Mouse (Mus musculus): ENCODE measurements at regions not wholly inside any gene's neighbourhood (a gene's known extent, or its start where the extent isn't known, plus 50 kb on each side); places are given as distances from the start of the nearest gene placed in this dataset.
A peak's percentile ranks its signal among the peaks of the same experiment; 100 is the strongest.

DNA sequence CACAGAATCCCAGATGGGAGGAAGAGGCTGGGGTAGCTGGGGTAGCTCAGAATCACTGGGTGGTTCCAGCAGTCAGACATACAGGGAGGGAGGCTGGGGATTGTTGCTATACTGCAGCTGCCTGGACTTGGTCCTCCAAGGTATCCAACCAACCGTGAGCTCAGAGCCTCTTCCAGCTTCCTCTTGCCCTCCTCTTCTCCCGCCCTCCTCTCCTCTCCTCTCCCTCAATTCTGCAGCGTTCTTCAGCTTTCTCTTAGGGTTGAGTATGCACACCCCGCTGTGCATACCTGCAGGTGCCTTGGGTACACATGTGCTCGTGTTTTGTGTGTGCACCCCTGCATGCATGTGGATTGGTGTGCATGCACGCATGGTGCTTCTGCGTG, 81.6 kb downstream of the Cstad start:
- DNase-seq: no peak

DNA sequence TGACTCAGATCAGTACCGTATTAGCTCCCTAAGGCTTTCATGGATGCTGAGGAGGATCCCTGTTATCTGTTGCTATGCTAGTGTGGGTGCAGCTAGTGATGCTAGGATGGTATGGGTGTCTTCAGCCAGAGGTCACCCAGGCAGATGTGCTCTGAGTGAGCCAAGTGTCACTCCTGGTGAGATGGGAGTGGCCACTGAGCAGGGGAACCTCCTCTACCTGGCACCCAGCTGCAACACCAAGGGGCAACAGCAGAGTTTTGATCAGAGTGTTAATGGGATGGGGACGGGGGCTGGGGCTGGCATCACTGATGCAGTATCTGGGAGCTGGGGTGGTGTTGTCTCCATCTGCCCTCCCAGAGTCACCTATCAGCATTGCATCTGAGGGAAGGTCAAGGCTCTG, 81.0 kb downstream of the Cstad start:
- DNase-seq: no peak

DNA sequence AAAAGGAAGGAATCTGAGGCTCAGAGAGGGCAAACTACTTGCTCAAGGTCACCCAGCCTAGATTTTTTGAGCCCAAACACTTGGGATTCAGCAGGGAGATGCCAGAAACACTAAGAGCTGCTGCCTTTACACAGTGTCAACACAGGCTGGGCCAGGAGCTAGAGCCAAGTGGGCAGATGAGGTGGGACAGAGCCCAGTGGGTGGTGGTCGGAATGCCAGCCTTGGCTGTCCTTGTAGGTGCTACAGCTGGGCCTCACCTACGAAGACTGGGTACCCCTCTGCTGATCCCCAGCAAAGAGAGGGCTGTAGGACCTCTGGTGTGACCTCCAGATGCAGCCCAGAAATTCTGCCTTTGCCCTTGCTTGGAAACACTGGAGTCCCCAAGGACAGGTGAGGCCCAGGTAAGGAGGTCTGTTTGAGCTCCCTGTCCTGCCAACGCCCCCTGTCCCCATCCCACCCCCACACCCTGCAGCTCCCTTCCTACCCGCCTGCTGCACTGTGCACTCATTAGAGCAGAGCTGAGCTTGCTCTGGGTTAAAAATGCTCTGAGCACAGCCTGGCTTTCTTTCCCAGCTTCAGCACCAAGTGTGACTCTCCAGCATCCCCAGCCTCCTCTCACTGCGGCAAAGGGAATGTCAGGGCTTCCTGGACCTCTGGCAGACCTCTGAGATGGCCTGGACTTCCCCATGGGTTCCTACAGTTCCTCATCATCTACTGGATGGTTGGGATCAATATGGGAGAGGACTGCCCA, 76.2 kb downstream of the Cstad start:
- no peak for DNase-seq

DNA sequence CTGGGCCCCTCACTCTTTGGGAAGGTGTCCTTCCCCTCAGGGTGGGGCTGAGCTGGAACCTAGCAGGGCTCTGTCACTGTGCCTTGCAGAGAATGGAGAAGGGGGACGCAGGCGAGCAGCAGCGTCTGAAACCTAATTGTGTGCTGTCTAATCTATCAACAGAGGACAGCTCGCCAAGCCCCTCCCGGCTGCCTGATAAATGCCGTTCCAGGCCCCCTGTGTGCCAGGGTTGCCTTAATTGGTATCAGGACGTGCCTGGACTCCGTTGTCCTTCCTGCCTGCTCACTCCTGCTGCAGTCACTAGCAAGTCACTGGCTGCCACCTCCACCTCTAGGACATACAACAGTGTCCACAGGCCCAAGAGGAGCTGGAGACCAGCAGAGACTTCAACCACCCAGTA, 72.6 kb downstream of the Cstad start:
- peak; percentile 68 to 80 for DNase-seq

DNA sequence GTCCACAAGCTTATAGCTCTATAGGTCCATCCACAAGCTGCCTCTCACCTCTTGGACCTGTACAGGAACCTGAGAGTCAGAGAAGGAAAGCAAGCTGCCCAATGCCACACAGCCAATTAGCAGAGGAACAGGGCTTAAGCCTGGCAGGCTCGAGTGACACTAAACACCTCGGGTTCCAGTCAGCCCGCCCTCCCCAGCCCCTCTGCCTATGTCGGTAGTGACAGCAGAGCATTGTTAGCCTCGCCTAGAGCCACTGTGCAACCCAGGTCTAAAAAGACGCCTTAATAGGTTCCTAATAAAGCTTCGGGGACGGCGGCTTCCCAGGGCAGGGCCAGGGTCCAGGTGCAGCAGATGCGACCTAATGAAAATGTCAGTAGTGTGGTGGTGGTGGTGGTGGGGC, 66.3 kb downstream of the Cstad start:
- DNase-seq: no peak

DNA sequence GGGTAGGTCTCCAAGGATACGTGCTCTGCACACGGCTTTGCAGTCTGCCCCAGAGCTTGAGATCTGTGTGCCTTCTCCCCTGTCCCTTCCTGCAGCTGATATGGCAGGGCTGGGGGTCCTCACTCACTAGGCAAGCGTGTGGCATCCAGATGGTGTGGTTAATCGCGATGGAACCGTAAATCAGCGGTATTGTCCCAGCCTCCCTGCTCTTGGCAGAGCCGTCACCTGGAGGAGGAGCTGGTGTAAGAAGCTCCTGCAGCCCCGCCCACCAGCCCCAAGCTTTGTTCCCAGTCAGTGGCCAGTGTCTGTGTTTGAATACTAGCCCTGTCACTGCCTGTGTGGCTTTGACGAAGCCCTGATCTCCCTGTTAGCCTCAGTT, 65.8 kb downstream of the Cstad start:
- DNase-seq: no peak

DNA sequence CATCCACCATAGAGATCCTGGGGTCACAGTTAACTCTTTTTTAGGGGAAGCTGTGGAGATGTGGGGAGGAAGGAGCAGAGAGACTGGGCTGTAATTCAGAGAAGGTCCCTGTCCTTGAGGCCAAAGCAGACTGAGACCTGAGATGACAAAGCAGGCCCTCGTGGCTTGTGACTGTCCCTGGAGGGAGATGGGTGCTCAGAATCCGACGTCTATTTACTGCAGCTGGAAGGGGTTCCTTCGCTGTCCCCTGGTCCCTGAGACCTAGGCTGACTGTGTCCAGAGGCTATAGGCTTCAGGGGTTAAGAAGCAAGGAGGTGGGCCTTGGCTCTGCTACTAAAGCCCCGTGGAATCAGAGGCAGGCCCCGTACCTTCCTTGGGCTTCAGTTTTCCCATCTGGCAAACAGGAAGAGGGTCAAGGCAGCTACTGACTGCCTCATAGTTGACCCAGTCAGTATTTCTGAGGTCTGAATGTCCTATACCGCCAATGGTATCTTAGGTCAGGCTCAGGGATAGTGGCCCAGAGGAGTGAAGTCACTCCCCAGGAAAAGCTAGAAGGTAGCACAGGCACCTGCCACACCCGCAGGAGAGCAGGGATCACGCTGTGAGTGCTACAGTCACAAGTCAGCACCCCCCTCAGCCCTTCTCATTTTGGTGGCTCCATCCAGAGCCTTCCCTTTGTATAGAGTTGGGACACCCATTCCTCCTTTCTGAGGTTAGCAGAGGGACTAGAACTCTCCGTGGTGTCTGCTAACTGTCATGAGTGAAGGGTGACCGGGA, 65.2 kb downstream of the Cstad start:
- DNase-seq: peak in 1 of 2 experiments; percentile 40

DNA sequence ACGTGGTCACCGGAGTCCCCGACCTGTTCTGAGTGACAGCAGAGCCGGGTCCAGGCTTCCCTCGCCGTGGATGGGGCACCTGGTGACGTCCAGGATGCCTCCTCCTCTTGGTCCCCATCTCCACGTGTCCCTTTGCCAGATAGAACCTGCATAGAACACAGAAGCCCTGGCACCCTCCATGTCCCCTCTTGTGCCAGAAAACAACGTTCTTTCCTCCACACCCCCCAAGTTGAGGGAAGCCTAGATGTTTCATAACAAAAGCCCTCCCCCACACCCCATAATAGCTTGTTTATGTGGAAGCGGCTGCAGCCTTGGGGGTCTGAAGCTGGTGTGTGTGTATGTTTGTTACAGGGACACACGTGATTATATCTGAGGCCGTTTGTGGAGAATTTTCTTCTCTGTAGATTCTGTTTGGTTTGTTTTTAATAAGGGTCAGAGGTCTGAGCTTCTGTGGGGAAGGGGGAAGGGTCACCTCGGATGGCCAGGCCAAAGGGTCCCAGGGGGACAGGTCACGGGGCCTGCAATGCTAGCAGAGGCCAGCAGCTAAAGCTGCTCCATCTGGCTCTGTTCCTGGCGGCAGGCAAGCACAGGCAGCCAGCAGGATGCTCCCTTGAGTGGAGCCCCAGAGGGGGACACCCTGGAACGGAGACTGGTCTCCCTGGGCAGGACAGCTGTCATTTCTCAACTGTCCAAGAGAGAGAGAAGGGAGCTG, 64.2 kb downstream of the Cstad start:
- peak; percentile 89 to 94 for DNase-seq

Small RNAs in the stretch of these regions (microRNA-seq; reads per million reads assigned to microRNA genes)
- 0 to 1.1 reads per million in 2 experiments for gene Mir3089
